Mouse (Mus musculus) midbrain, embryonic 14.5 days (tissue): ENCODE measurements around the gene Tdgf1. TPM values are rescaled to one million over a fixed set of nuclear protein-coding genes. Genes with fewer than 3 reads are reported as not detected.

Experiments used
- ATAC-seq: fragments of 200-750 bp; cut with Nextera tagmentation; 2 replicates; pipeline ENCODE4 v1.8.0; 2017; ENCODE audit warnings: moderate number of reproducible peaks, moderate library complexity; ENCODE audit not compliant: low FRiP score, low TSS enrichment
- DNase-seq: peaks from one replicate; pipeline ENCODE4 v3.0.0-alpha.2; 2015
- H3K27ac ChIP-seq: fragments of 300-500 bp; sonication (generic); replicated peaks from 2 replicates; pipeline ENCODE4 v1.5.1; 2014; ENCODE audit warnings: mild to moderate bottlenecking, low read depth, low read length, moderate library complexity
- H3K27me3 ChIP-seq: fragments of 300-500 bp; sonication (generic); 2 replicates; pipeline ENCODE4 v1.6.1; 2014; ENCODE audit warnings: low read length, control low read depth, mixed read lengths; ENCODE audit not compliant: control insufficient read depth, insufficient read depth
- H3K36me3 ChIP-seq: fragments of 300-500 bp; sonication (generic); 2 replicates; pipeline ENCODE4 v1.6.1; 2014; ENCODE audit warnings: low read length, control low read depth; ENCODE audit not compliant: control insufficient read depth, insufficient read depth
- H3K4me1 ChIP-seq: fragments of 300-500 bp; sonication (generic); 2 replicates; pipeline ENCODE4 v1.6.1; 2014; ENCODE audit warnings: mild to moderate bottlenecking, antibody characterized with exemption, low read length, control low read depth; ENCODE audit not compliant: control insufficient read depth, insufficient read depth
- H3K4me2 ChIP-seq: fragments of 300-500 bp; sonication (generic); 2 replicates; pipeline ENCODE4 v1.6.1; 2014; ENCODE audit warnings: mild to moderate bottlenecking, low read length, moderate library complexity
- H3K4me3 ChIP-seq: fragments of 300-500 bp; sonication (generic); replicated peaks from 2 replicates; pipeline ENCODE4 v1.5.1; 2014; ENCODE audit warnings: low read depth, low read length
- H3K9ac ChIP-seq: fragments of 300-500 bp; sonication (generic); replicated peaks from 2 replicates; pipeline ENCODE4 v1.6.1; 2014; ENCODE audit warnings: mild to moderate bottlenecking, low read length, moderate library complexity
- H3K9me3 ChIP-seq: fragments of 300-500 bp; sonication (generic); 2 replicates; pipeline ENCODE4 v1.6.1; 2016; ENCODE audit warnings: low read length, control low read depth, mixed read lengths; ENCODE audit not compliant: control insufficient read depth
- WGBS: fragments of 180-500 bp; shearing (Covaris S2); extraction: QIAGEN DNeasy Blood & Tissue Kit; methylation state at CpG from one replicate; pipeline ENCODE4 v1.1.7; 2014; 5-methylcytosine and 5-hydroxymethylcytosine counted together
- polyA plus RNA-seq: library from polyadenylated mRNA; unstranded; fragments of >200 nt; fragmentation: Nextera tagmentation; extraction: Ambion mirVana; gene quantifications from 2 replicates; pipeline ENCODE4 v1.2.1, GENCODE M21; 2014

The Tdgf1 gene
- polyA plus RNA-seq, 1 experiment from 2014 or later = not detected

- Histone ChIP-seq H3K4me3 (no peak overlapping the region), H3K4me2 (peak overlapping the region; percentile 30; the same call in 1 of the 2 replicates), H3K9ac (no peak overlapping the region), H3K9me3 (no peaks in the 10 kb centered on the region), H3K27ac (no peak overlapping the region), H3K4me1 (no peaks in the 10 kb centered on the region), H3K27me3 (no peaks in the 10 kb centered on the region), H3K36me3 (no peaks in the 10 kb centered on the region)
- no peak for ATAC-seq
- DNase-seq = peak; percentile 13
- WGBS = 11% methylated on average over 6 of the region's 6 CpGs
These were observed 49.4 kb downstream of the Tdgf1 start for GRCm38 (mm10) chr9:110896595-110896994.

DNA sequence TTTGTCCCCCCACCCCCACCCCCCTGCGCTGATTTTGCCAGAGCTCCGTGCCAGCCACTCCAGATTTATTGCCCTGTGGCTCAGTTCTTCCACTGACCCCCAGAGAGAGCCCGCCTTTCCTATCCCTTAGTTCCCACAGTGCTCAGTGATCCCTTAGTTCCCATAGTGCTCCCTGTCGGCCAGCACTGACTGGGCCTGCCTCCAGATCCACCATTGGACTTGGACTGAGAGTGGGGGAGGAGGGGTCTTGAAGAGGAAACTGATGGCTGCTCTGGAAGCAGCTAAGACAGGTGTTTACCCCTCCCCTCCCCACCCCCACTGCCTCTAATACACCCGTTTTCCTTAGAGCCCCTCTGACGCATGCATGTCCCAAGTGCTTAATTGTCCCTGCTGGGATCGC is 50.0 kb downstream of the Tdgf1 start:
- no peak for ATAC-seq

DNA sequence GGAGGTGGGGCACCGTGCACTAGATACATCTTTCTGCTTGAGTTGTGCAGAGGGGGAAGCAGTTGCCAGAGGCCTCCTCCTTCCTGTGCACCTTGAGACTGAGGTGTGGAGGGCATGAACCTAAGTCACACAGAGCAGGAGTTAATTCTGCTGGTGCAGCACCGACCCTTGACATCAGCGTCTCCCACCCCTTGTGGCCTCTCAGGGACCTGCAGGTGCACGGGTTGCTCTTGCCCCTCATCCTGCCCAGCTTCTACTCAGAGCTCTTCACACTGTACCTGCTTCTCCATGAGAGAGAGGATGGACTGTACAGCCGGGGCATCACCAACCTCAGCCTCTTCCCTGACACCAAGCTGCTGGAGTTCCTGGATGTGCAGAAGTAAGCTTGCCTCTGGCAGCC is 50.5 kb downstream of the Tdgf1 start:
- DNase-seq = no peak
- H3K4me3 ChIP-seq = no peak overlapping the region
- no peaks in the 10 kb centered on the region for H3K36me3 ChIP-seq
- H3K27ac ChIP-seq = no peak overlapping the region
- H3K4me2 ChIP-seq = no peak overlapping the region
- H3K9me3 ChIP-seq = no peaks in the 10 kb centered on the region
- H3K4me1 ChIP-seq = no peaks in the 10 kb centered on the region
- ATAC-seq = no peak
- no peak overlapping the region for H3K9ac ChIP-seq
- 57% methylated on average over 5 of the region's 5 CpGs for WGBS
- H3K27me3 ChIP-seq = no peaks in the 10 kb centered on the region

More for the DNA sequence above, 50.0 kb downstream of the Tdgf1 start:
- H3K4me3 ChIP-seq = no peak overlapping the region
- no peaks in the 10 kb centered on the region for H3K9me3 ChIP-seq
- H3K9ac ChIP-seq = no peak overlapping the region
- H3K4me2 ChIP-seq = peak overlapping the region; percentile 30
- H3K4me1 ChIP-seq = no peaks in the 10 kb centered on the region
- no peaks in the 10 kb centered on the region for H3K27me3 ChIP-seq
- no peak overlapping the region for H3K27ac ChIP-seq
- 27% methylated on average over 7 of the region's 7 CpGs for WGBS
- DNase-seq = peak; percentile 25
- H3K36me3 ChIP-seq = no peaks in the 10 kb centered on the region

- Histone ChIP-seq H3K27ac (no peak overlapping the region), H3K4me1 (no peaks in the 10 kb centered on the region), H3K4me2 (no peak overlapping the region), H3K4me3 (no peak overlapping the region), H3K9ac (no peak overlapping the region), H3K27me3 (no peaks in the 10 kb centered on the region), H3K36me3 (no peaks in the 10 kb centered on the region), H3K9me3 (no peaks in the 10 kb centered on the region)
- ATAC-seq = no peak
- DNase-seq = no peak
- WGBS = 65% methylated on average over 10 of the region's 10 CpGs
These were observed 52.5 kb downstream of the Tdgf1 start for GRCm38 (mm10) chr9:110893429-110893828.

DNA sequence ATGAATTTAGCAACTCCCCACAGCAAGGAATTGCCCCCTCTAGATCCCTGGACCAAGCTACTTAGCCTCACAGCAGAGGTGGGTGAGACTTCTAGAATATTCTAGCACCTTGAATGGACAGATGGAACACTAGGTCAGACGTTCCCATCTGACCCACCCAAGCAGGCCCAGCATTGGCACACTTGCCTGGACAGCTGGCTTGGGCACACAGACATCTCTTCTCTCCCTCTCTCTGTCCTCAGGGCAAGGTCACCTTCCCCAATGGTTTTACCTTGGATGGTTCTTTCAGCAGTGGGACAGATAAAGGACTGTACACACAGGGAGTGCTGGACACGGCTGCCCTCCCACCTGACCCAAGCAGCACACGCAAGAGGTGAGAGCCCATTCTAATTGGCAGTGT is 53.4 kb downstream of the Tdgf1 start:
- no peak overlapping the region for H3K4me2 ChIP-seq
- H3K4me3 ChIP-seq = no peak overlapping the region
- no peaks in the 10 kb centered on the region for H3K9me3 ChIP-seq
- WGBS = 85% methylated on average over 3 of the region's 3 CpGs
- H3K9ac ChIP-seq = no peak overlapping the region
- ATAC-seq = no peak
- no peaks in the 10 kb centered on the region for H3K27me3 ChIP-seq
- H3K36me3 ChIP-seq = no peaks in the 10 kb centered on the region
- DNase-seq = no peak
- no peak overlapping the region for H3K27ac ChIP-seq
- H3K4me1 ChIP-seq = no peaks in the 10 kb centered on the region

- no peak for DNase-seq
- Histone ChIP-seq H3K4me2 (no peak overlapping the region), H3K4me3 (no peak overlapping the region), H3K36me3 (no peaks in the 10 kb centered on the region), H3K9ac (no peak overlapping the region), H3K27me3 (no peaks in the 10 kb centered on the region), H3K4me1 (no peaks in the 10 kb centered on the region), H3K27ac (no peak overlapping the region), H3K9me3 (no peaks in the 10 kb centered on the region)
- 82% methylated on average over 12 of the region's 12 CpGs for WGBS
- ATAC-seq = no peak
These were observed 54.7 kb downstream of the Tdgf1 start for GRCm38 (mm10) chr9:110891077-110891828.

GRCm38 (mm10) chr9:110890026-110890783 is 55.8 kb downstream of the Tdgf1 start:
- ATAC-seq (no peak), DNase-seq (no peak)
- Histone ChIP-seq H3K27ac (no peak overlapping the region), H3K27me3 (no peaks in the 10 kb centered on the region), H3K9me3 (no peaks in the 10 kb centered on the region), H3K36me3 (no peaks in the 10 kb centered on the region), H3K4me2 (no peak overlapping the region), H3K9ac (no peak overlapping the region; the same call in 1 of the 2 replicates), H3K4me3 (no peak overlapping the region), H3K4me1 (no peaks in the 10 kb centered on the region)
- 13% methylated on average over 21 of the region's 21 CpGs for WGBS
